Mouse (Mus musculus) hindbrain, embryonic 14.5 days (tissue): ENCODE results near the gene Rgl2. TPM values are rescaled to one million over a fixed set of nuclear protein-coding genes. Genes with fewer than 3 reads are reported as not detected.
"Not testable (repeated sequence)": the region's sequence is repeated elsewhere in the genome, so short reads cannot be mapped to it uniquely, and the experiment has no call there.

Experiments
- ATAC-seq: fragments of 200-750 bp; cut with Nextera tagmentation; 2 replicates; pipeline ENCODE4 v1.8.0; 2017; ENCODE audit warnings: moderate number of reproducible peaks, mild to moderate bottlenecking, moderate TSS enrichment, moderate library complexity; ENCODE audit not compliant: low FRiP score
- DNase-seq: peaks from one replicate; pipeline ENCODE4 v3.0.0-alpha.2; 2015; ENCODE audit warnings: low spot score
- H3K27ac ChIP-seq: fragments of 300-500 bp; sonication (generic); 2 replicates; pipeline ENCODE4 v1.5.1; 2014; ENCODE audit warnings: mild to moderate bottlenecking, moderate library complexity
- H3K27me3 ChIP-seq: fragments of 300-500 bp; sonication (generic); 2 replicates; pipeline ENCODE4 v1.6.1; 2014; ENCODE audit warnings: mild to moderate bottlenecking, low read length, mixed read lengths; ENCODE audit not compliant: control insufficient read depth, insufficient read depth
- H3K36me3 ChIP-seq: fragments of 300-500 bp; sonication (generic); replicated peaks from 2 replicates; pipeline ENCODE4 v1.6.1; 2014; ENCODE audit not compliant: control insufficient read depth, insufficient read depth
- H3K4me1 ChIP-seq: fragments of 300-500 bp; sonication (generic); replicated peaks from 2 replicates; pipeline ENCODE4 v1.6.1; 2014; ENCODE audit warnings: antibody characterized with exemption, low read length, mixed read lengths; ENCODE audit not compliant: control insufficient read depth, insufficient read depth
- H3K4me2 ChIP-seq: fragments of 300-500 bp; sonication (generic); replicated peaks from 2 replicates; pipeline ENCODE4 v1.6.1; 2014; ENCODE audit warnings: mild to moderate bottlenecking, moderate library complexity
- H3K4me3 ChIP-seq: fragments of 300-500 bp; sonication (generic); replicated peaks from 2 replicates; pipeline ENCODE4 v1.5.1; 2014; ENCODE audit warnings: mild to moderate bottlenecking, low read length
- H3K9ac ChIP-seq: fragments of 300-500 bp; sonication (generic); 2 replicates; pipeline ENCODE4 v1.6.1; 2014
- H3K9me3 ChIP-seq: fragments of 300-500 bp; sonication (generic); 2 replicates; pipeline ENCODE4 v1.6.1; 2016; ENCODE audit warnings: low read length; ENCODE audit not compliant: control insufficient read depth
- WGBS: fragments of 180-500 bp; shearing (Covaris S2); extraction: QIAGEN DNeasy Blood & Tissue Kit; methylation state at CpG from one replicate; pipeline ENCODE4 v1.1.7; 2014; 5-methylcytosine and 5-hydroxymethylcytosine counted together
- polyA plus RNA-seq: library from polyadenylated mRNA; unstranded; fragments of >200 nt; fragmentation: Nextera tagmentation; extraction: Ambion mirVana; gene quantifications from 2 replicates; pipeline ENCODE4 v1.2.1, GENCODE M21; 2014

Rgl2 gene
- polyA plus RNA-seq, 1 experiment from 2014 or later, result 47.7 TPM

DNA sequence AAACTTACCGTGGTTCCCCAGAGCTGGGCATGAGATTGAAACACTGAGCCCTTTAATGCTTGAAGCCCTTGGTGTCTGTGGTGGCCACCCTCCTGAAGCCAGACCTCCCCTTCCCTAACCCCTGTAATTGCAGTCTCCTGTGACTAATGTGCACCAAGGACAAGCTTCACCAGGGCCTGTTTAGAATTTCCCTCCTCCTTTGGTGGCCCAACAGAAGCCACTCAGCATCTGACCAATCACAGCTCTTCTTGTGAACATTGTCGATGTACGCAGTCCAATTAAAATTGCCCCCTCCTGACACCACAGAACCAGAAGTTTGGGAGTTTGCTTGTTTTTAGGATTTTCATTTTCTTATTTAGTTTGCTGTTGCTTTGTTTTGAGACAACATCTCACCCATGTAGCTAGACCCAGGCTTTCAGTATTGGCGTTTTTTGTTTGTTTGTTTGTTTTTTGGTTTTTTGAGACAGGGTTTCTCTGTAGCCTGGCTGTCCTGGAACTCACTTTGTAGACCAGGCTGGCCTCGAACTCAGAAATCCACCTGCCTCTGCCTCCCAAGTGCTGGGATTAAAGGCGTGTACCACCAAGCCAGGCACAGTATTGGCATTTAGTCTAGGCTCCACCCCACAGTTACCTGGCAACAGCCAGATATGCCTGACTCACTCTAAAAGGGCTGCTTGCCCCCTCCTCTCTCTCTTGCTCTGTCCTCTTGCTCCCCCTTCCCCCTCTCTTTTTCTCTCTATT is 25.3 kb upstream of the Rgl2 start:
- not testable (repeated sequence) for H3K36me3 ChIP-seq, H3K27ac ChIP-seq, DNase-seq, H3K9ac ChIP-seq, H3K9me3 ChIP-seq, H3K27me3 ChIP-seq, H3K4me3 ChIP-seq, H3K4me1 ChIP-seq, ATAC-seq, H3K4me2 ChIP-seq
- 73% methylated on average over 6 of the region's 6 CpGs for WGBS

DNA sequence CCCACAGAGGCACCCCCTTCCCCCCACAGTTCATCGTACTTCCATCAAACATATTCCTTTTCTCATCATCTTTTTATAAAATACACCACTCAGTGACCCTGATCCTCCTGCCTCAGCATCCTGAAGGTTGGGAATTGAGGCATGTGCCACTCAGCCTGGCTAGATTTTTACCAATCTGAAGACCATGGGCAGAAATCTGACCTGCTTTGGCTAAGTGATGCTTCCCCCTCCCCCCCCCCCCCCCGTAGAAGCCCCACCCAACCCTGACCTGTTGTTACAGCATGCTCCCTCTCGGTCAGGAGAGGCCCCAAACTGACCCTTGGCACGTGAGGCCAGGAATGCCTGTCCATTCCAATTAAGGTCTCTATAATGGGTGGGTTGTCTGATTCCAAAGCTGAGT is 24.5 kb upstream of the Rgl2 start, which contains the start of gene Platr17:
Gene Platr17, plus strand, starts transcription at position 301 of the 400 bp plus-strand sequence.
- H3K4me2 ChIP-seq, H3K9me3 ChIP-seq, H3K27me3 ChIP-seq, H3K4me3 ChIP-seq, H3K27ac ChIP-seq, ATAC-seq, H3K9ac ChIP-seq, H3K36me3 ChIP-seq, H3K4me1 ChIP-seq, DNase-seq: not testable (repeated sequence)
- 17% methylated on average over 3 of the region's 4 CpGs for WGBS

DNA sequence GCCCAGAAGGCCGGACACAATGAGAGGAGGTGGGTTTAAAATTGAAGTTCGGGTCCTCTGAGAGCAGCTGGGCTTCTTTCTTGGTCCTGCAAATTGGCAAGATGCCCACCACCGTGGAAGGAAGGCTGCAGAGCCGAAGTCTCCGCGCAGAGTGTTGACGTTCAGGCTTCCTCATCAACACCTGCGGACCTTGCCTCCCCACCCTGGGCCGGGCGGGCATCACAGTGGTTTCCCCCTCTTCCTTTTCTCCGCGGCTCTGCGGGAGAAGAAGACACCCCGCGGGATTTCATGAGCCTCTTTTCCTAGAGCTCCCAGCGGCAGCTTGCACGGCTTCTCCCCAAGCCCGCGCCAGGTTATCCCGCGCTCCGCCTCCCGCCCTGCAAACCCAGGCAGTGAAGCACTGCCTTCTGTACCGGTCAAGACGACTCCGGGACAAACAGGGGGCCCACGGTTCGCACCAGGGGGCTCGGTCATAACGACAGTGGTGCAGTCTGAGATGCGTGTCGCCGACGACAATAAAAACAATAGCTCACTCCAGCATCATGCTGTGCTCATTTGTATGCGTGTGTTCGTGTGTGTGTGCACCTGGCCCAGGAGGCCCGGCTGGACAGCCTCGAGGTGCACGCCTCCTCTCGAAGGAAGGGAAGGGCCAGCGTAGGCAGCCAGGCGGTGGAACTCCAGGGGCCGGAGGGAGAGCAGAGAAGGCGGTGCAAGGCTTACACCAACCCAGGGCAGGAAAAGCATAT is 20.8 kb upstream of the Rgl2 start:
- DNase-seq, result peak; percentile 52
- H3K27ac ChIP-seq, result peak overlapping the region; percentile 89
- H3K4me2 ChIP-seq, result peak overlapping the region; percentile 98
- ATAC-seq, result peak; percentile 59; the same call in 1 of the 2 replicates
- H3K4me3 ChIP-seq, result peak overlapping the region; percentile 86
- WGBS, result under 1% methylated on average over 42 of the region's 44 CpGs
- H3K9ac ChIP-seq, result peak overlapping the region; percentile 70
- H3K27me3 ChIP-seq, result no peaks in the 10 kb centered on the region
- H3K4me1 ChIP-seq, result peaks cover 8% of the 10 kb centered on the region
- H3K36me3 ChIP-seq, result peaks cover 27% of the 10 kb centered on the region
- H3K9me3 ChIP-seq, result no peaks in the 10 kb centered on the region

GRCm38 (mm10) chr17:33909077-33909868 is 20.1 kb upstream of the Rgl2 start, which contains the start of gene Daxx:
Gene Daxx (plus strand): TSS chr17:33909414.
- Histone ChIP-seq H3K4me3 (peak within 1 kb of the TSS; percentile 86), H3K36me3 (peaks cover 35% of the 10 kb centered on the region)
- WGBS, result under 1% methylated on average over 68 of the region's 68 CpGs

GRCm38 (mm10) chr17:33909869-33910250 is 19.5 kb upstream of the Rgl2 start:
- 2% methylated on average over 14 of the region's 14 CpGs for WGBS
- Histone ChIP-seq H3K27ac (peak overlapping the region; percentile 88), H3K9ac (peak overlapping the region; percentile 95), H3K27me3 (no peaks in the 10 kb centered on the region), H3K4me2 (peak overlapping the region; percentile 98), H3K4me1 (peaks cover 8% of the 10 kb centered on the region), H3K9me3 (no peaks in the 10 kb centered on the region), H3K4me3 (peak overlapping the region; percentile 86), H3K36me3 (peaks cover 38% of the 10 kb centered on the region)
- DNase-seq (no peak), ATAC-seq (no peak)

More at GRCm38 (mm10) chr17:33909077-33909868, 20.1 kb upstream of the Rgl2 start, which contains the start of gene Daxx:
- Histone ChIP-seq H3K9ac (peak within 1 kb of the TSS; percentile 95), H3K9me3 (no peaks in the 10 kb centered on the region), H3K4me1 (peaks cover 8% of the 10 kb centered on the region), H3K27me3 (no peaks in the 10 kb centered on the region), H3K4me2 (peak within 1 kb of the TSS; percentile 98), H3K27ac (peak within 1 kb of the TSS; percentile 89)
- DNase-seq (peak; percentile 99), ATAC-seq (peak; percentile 97)

DNA sequence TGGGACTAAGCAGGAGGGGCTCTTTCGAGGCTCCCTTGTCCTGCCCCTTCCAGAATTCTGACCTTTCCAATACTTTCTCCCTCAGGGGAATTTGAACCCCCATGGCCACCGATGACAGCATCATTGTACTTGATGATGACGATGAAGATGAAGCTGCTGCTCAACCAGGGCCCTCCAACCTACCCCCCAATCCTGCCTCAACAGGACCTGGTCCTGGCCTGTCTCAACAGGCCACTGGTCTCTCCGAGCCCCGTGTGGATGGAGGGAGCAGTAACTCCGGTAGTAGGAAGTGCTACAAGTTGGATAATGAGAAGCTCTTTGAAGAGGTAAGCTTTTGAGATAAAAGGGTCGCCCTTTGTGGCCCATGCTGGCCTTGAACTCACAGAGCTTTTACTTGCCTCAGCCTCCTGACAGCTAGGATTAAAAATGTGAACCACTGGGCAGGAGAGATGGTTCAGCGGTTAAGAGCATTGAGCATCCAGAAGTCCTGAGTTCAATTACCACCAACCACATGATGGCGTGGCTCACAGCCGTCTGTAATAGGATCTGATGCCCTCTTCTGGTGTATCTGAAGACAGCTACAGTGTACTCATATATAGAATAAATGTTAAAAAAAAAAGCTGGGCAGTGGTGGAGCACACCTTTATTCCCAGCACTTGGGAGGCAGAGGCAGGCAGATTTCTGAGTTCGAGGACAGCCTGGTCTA is 18.8 kb upstream of the Rgl2 start:
- H3K27ac ChIP-seq, result peak overlapping the region; percentile 88; the same call in 1 of the 2 replicates

GRCm38 (mm10) chr17:33911052-33911812 is 18.1 kb upstream of the Rgl2 start:
- ATAC-seq, result no peak
- Histone ChIP-seq H3K4me2 (no peak overlapping the region; the same call in 1 of the 2 replicates), H3K9ac (no peak overlapping the region), H3K27ac (no peak overlapping the region), H3K9me3 (no peaks in the 10 kb centered on the region), H3K4me1 (peaks cover 8% of the 10 kb centered on the region), H3K36me3 (peaks cover 38% of the 10 kb centered on the region), H3K27me3 (no peaks in the 10 kb centered on the region), H3K4me3 (no peak overlapping the region)
- no peak for DNase-seq
- 93% methylated on average over 31 of the region's 31 CpGs for WGBS

More for the DNA sequence above, 18.8 kb upstream of the Rgl2 start:
- H3K4me2 ChIP-seq, result peak overlapping the region; percentile 98
- peak overlapping the region; percentile 86 for H3K4me3 ChIP-seq
- peak overlapping the region; percentile 95 for H3K9ac ChIP-seq
- H3K36me3 ChIP-seq, result peaks cover 38% of the 10 kb centered on the region
- no peaks in the 10 kb centered on the region for H3K27me3 ChIP-seq
- 58% methylated on average over 11 of the region's 11 CpGs for WGBS
- no peaks in the 10 kb centered on the region for H3K9me3 ChIP-seq
- no peak for DNase-seq
- no peak for ATAC-seq
- peaks cover 8% of the 10 kb centered on the region for H3K4me1 ChIP-seq

DNA sequence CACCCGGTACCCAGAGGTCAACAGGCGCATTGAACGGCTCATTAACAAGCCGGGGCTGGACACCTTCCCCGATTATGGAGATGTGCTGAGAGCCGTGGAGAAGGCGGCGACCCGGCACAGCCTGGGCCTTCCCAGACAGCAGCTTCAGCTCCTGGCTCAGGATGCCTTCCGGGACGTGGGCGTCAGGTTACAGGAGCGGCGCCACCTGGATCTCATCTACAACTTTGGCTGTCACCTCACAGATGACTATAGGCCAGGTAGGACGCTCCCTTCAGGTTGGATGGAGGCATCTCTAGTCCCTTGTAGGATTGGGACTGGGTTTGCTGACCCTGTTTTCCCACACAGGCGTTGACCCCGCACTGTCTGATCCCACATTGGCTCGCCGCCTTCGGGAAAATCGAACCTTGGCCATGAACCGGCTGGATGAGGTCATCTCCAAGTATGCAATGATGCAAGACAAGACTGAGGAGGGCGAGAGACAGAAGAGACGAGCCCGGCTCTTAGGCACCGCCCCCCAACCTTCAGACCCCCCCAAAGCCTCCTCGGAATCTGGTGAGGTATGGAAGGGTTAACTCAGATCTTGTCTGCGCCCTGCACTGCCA is 17.4 kb upstream of the Rgl2 start:
- H3K9me3 ChIP-seq, result no peaks in the 10 kb centered on the region
- H3K4me1 ChIP-seq, result peaks cover 13% of the 10 kb centered on the region
- 92% methylated on average over 28 of the region's 28 CpGs for WGBS
- no peak for DNase-seq
- H3K4me3 ChIP-seq, result no peak overlapping the region
- no peak overlapping the region for H3K9ac ChIP-seq
- H3K36me3 ChIP-seq, result peaks cover 38% of the 10 kb centered on the region
- H3K27ac ChIP-seq, result no peak overlapping the region
- ATAC-seq, result no peak
- H3K27me3 ChIP-seq, result no peaks in the 10 kb centered on the region
- H3K4me2 ChIP-seq, result no peak overlapping the region
